Mouse (Mus musculus): ENCODE data around the gene Scgb2a2. TPM values are rescaled to one million over a fixed set of nuclear protein-coding genes. Genes with fewer than 3 reads are reported as not detected.
"Not testable (repeated sequence)": the region's sequence is repeated elsewhere in the genome, so short reads cannot be mapped to it uniquely, and the experiment has no call there.

The Scgb2a2 gene
- polyA plus RNA-seq (2015; fragmentation: Nextera tagmentation; extraction: Ambion mirVana): not detected in 2 replicates

DNA sequence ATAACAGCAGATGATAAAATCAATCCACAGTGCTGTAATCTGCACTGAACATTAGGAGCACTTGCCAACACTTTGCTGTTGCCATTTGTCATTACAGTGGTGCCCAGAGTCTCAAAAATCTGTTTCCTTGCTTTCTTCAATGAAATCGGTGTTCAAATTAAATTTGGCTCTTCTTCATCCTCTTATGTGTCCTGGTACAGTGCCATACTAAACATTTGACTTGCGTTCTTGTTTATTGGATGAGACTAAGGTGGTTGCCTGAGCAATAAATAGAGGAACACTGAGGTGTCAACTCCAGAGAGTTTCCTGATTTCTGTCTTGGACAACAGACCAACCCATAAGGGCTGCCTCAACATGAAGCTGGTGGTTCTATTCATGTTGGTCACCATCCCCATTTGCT, at the start of gene Scgb2a2:
TSS of gene Scgb2a2 (plus strand) at position 301 of the 400 bp plus-strand sequence.
- ATAC-seq (ENCODE audit: low read depth): no peak
- H3K27me3 ChIP-seq: no peaks in the 10 kb centered on the region

DNA sequence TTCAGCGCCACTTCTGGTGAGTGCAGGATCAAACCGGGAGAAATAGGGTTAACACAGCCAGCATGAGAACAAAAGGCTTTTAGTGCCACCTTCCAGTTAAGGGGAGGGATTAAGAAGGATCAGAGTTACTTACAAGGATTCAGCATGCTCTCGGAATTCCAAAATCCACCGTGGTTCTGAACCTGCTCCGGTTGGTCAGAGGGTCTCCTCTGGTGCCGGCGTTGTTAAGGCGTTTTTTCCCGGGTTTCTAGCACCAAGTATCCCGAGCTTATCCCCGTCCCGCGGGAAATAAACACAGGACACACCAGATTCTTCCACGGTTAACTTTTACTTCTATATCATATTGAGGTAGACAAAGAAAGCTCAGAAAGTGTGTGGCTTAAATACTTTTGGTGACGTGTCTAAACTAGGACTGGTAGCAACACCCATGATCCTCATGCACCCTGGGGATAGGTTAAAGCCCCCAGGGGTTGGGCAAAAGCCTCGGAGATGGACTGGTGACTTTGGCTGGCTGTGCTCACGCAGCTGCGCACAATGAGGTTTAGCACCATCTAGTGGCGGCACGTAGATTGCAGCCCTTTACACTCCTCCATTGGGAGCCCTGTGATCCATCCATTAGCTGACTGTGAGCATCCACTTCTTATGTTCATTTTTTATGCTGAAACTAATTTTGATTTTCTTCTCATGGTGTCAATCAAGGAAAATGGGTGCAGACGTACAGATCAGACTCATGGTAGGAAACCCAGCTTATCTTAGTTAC, 10.6 kb upstream of the Scgb2a2 start:
- H3K27ac ChIP-seq (replicated peaks); H3K36me3 ChIP-seq; H3K9me3 ChIP-seq; H3K4me1 ChIP-seq (replicated peaks); H3K27me3 ChIP-seq; H3K9ac ChIP-seq: not testable (repeated sequence)
- Histone ChIP-seq H3K4me2 (peak overlapping the region; percentile 42), H3K4me3 (peak overlapping the region; percentile 35)
- ATAC-seq (ENCODE audit: low read depth): peak; percentile 98
- 15% methylated on average over 19 of the region's 21 CpGs for WGBS

More for the DNA sequence above, at the start of gene Scgb2a2:
- no peaks in the 10 kb centered on the region for H3K9me3 ChIP-seq
- H3K9ac ChIP-seq: no peak within 1 kb of the TSS
- WGBS: 80% methylated on average over 2 of the region's 2 CpGs
- no peaks in the 10 kb centered on the region for H3K4me1 ChIP-seq (replicated peaks)
- H3K36me3 ChIP-seq: no peaks in the 10 kb centered on the region
- H3K27ac ChIP-seq (replicated peaks): no peak within 1 kb of the TSS
- no peak within 1 kb of the TSS for H3K4me3 ChIP-seq
- H3K4me2 ChIP-seq: no peak within 1 kb of the TSS

DNA sequence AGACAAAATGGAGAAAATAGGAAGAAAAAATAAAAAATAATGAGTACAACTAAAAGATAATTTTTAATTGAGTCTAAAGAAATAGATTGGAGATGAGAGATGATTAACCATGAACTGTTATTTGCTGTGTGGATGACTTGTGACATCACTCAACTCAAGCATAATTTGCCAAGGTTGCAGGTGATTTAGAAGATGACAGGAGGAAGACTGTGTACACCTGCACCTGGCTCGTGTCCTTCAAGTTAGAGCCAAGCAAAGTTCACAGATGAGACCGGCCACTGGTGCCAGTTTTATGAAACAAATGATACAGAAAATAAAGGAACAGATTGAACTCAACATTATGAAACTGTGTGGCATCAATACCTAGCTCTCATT, 10.0 kb upstream of the Scgb2a2 start:
- Histone ChIP-seq H3K9me3 (no peaks in the 10 kb centered on the region), H3K36me3 (no peaks in the 10 kb centered on the region), H3K9ac (no peak overlapping the region), H3K4me1 (replicated peaks) (no peaks in the 10 kb centered on the region), H3K4me3 (no peak overlapping the region), H3K4me2 (no peak overlapping the region), H3K27me3 (no peaks in the 10 kb centered on the region), H3K27ac (replicated peaks) (no peak overlapping the region)
- peak; percentile 84 for ATAC-seq (ENCODE audit: low read depth)
- WGBS: 60% methylated on average over 2 of the region's 2 CpGs

DNA sequence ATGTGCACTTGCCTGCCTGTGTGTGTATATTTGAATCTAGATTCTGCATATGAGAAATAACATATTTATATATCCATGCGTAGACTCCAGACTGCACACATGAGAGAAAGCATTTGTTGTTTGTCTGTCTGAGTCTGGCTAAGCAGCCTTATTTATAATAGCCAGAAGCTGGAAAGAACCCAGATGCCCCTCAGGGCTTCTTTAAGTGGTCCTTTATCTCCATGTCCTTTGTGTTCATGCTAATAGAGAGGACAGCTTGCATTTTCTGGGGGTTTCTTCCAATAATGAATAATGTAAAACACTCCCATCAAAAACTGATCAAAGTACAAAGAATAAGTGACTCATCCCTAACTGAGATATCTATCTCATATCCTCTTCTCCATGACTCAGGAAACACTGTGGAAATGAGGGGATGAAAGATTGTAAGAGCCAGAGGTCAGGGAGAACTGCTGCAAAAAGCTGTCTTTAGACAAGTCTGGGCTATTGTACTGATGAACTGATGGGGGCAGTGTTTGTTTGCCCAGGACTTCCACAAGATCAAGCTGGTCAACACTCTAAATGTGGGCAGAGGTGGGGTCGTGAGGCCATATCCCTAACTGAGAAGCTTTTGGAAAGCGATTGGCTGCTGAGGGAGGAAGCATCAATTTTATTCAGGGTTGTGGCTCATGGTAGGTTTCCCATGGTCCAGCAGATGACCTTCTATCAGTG, 2.2 kb downstream of the Scgb2a2 start:
- not testable (repeated sequence) for H3K4me2 ChIP-seq; H3K4me1 ChIP-seq (replicated peaks); H3K9ac ChIP-seq; H3K27me3 ChIP-seq; H3K9me3 ChIP-seq; H3K36me3 ChIP-seq; H3K4me3 ChIP-seq; H3K27ac ChIP-seq (replicated peaks); ATAC-seq (ENCODE audit: low read depth)
- 61% methylated on average over 3 of the region's 3 CpGs for WGBS

DNA sequence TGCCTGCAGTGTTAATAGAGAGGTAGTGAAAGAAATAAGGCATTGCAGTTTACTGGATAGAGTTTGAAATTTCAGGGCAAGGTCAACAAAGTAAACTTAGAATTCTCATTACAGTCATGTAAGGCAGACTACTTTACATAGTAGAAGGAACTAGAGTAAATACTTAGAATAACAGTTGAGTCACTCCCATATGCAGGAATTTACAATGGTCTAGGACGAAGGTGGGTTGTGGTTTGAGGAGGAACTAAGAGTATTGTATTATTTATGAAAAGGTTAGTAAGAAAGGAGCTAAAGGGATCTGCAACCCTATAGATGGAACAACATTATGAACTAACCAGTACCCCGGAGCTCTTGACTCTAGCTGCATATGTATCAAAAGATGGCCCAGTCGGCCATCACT, 13.5 kb downstream of the Scgb2a2 start:
- H3K4me2 ChIP-seq; H3K9ac ChIP-seq; H3K4me1 ChIP-seq (replicated peaks); H3K9me3 ChIP-seq; ATAC-seq (ENCODE audit: low read depth); H3K27me3 ChIP-seq; H3K27ac ChIP-seq (replicated peaks); H3K4me3 ChIP-seq; H3K36me3 ChIP-seq: not testable (repeated sequence)
- 70% methylated on average over 3 of the region's 3 CpGs for WGBS

DNA sequence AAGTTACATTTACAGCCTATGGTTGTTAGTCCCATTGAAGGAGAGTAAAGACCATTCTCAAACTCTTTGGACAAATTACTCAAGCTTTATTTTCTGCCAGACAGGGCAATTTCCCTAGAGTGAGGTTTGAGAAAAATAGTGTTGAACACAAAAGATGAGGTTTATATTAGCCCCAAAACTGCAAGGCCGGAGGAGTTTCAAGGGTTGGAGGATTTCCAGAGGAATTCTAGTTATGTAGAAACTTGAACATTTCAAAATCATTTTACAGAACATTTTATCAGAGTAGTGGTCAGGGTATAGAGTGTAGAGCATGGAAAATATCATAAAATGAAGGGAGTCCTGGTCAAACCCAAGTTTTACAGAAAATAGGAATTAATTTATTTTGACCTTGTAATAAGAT, 17.5 kb downstream of the Scgb2a2 start:
- WGBS: 21% methylated on average over 1 of the region's 1 CpGs
- no peak for ATAC-seq (ENCODE audit: low read depth)
- H3K9ac ChIP-seq: no peak overlapping the region
- no peaks in the 10 kb centered on the region for H3K36me3 ChIP-seq
- H3K27ac ChIP-seq (replicated peaks): no peak overlapping the region
- no peak overlapping the region for H3K4me3 ChIP-seq
- H3K27me3 ChIP-seq: no peaks in the 10 kb centered on the region
- H3K4me1 ChIP-seq (replicated peaks): no peaks in the 10 kb centered on the region
- H3K4me2 ChIP-seq: no peak overlapping the region
- no peaks in the 10 kb centered on the region for H3K9me3 ChIP-seq

DNA sequence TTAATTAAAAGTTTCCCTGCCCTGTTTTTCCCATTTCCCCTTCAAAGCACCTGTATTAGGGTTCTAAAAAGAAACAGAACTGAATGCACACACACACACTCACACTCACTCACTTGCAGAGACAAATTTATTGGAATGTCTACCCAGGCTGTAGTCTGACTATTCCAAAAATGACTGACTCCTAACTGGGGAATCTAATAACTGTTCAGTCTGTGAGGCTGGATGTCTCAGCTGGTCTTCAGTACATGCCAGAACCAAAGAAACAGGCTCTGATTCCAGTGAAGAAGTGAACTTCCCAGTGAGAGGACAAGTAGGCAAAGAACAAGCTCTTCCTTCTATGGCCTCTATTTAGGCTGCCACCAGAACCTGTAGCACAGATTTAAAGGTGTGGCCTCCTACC, 18.1 kb downstream of the Scgb2a2 start:
- no peak overlapping the region for H3K4me2 ChIP-seq
- no peaks in the 10 kb centered on the region for H3K36me3 ChIP-seq
- H3K27me3 ChIP-seq: no peaks in the 10 kb centered on the region
- H3K4me1 ChIP-seq (replicated peaks): no peaks in the 10 kb centered on the region
- ATAC-seq (ENCODE audit: low read depth): no peak
- no peak overlapping the region for H3K27ac ChIP-seq (replicated peaks)
- H3K9ac ChIP-seq: no peak overlapping the region
- H3K4me3 ChIP-seq: no peak overlapping the region
- no peaks in the 10 kb centered on the region for H3K9me3 ChIP-seq

DNA sequence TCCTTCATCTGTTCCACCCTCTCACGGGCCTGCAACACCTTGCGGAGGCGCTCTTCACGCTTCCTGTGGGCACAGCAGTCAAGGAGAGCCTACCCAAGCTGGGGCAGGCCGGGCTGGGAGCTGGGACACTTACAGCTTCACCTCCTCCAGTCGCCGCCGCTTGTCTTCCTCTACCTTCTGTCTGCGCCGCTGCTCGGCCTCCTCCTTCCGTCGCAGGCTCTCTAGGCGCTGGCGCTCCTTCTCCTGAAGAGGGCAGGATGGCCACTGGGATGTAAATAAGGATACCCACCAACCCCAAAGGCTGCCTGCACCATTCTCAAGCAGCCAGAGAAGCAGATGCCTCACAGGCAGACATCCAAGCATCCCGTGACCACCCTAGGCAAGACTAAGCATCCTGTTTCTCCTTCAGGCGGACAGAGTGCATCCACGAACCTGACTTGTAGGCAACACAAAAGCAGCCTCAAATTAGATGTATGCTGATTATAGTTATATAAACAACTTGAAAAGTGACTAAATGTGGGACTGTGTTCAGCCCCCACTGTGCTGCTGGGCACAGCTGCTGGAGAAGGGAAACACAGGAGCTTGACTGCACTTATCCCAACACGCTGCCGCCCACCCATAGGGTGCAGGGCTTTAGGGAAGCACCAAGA, 30.9 kb downstream of the Scgb2a2 start:
- no peak overlapping the region for H3K9ac ChIP-seq
- H3K4me3 ChIP-seq: no peak overlapping the region
- no peak overlapping the region for H3K4me2 ChIP-seq
- H3K27me3 ChIP-seq: no peaks in the 10 kb centered on the region
- no peaks in the 10 kb centered on the region for H3K9me3 ChIP-seq
- H3K36me3 ChIP-seq: peaks cover 87% of the 10 kb centered on the region
- no peak overlapping the region for H3K27ac ChIP-seq (replicated peaks)
- WGBS: 96% methylated on average over 20 of the region's 20 CpGs
- no peak for ATAC-seq (ENCODE audit: low read depth)
- no peaks in the 10 kb centered on the region for H3K4me1 ChIP-seq (replicated peaks)

DNA sequence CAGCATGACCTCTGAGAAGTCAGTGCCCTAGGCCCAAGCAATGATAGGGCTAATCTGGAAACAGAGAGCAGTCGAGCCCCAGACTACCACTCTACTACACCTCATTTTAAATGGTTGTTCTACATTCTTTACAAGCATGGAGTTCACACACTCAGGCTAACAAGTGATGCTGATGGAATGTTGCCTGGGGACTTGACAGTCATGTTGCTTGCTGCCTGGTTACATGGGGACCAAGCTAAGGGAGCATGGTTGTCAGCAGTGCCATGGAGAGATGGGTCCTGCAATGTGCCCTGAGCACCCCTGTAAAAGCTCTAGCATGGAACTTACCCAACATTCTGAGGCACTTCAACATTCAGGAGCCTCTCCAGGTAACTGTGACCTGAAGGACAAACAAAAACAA, 39.0 kb downstream of the Scgb2a2 start:
- no peak for ATAC-seq (ENCODE audit: low read depth)
- H3K4me3 ChIP-seq: no peak overlapping the region
- H3K27me3 ChIP-seq: no peaks in the 10 kb centered on the region
- H3K4me2 ChIP-seq: no peak overlapping the region
- no peaks in the 10 kb centered on the region for H3K9me3 ChIP-seq
- H3K36me3 ChIP-seq: peaks cover 68% of the 10 kb centered on the region
- no peak overlapping the region for H3K9ac ChIP-seq
- no peak overlapping the region for H3K27ac ChIP-seq (replicated peaks)
- no peaks in the 10 kb centered on the region for H3K4me1 ChIP-seq (replicated peaks)
- 90% methylated on average over 1 of the region's 1 CpGs for WGBS

DNA sequence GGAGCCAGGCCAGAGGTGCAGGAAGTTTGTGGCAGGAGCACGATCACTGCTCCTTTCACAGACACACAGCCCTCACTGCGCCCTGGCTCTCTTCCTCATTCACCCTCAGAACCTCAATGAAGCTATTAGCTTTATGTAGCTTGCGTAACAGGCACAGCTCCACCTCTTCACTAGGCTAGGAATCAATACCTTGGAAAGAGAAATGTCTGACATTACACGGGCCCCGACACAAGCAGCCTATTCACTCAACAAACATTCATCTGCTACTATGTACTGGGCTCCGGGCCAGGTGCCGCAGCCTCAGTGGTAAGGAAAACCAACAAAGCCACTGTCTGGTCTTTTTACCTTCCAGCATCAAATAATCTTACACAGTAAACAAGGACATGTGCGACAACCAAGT, 39.4 kb downstream of the Scgb2a2 start:
- Histone ChIP-seq H3K27me3 (no peaks in the 10 kb centered on the region), H3K4me1 (replicated peaks) (no peaks in the 10 kb centered on the region), H3K4me3 (no peak overlapping the region), H3K4me2 (no peak overlapping the region), H3K9me3 (no peaks in the 10 kb centered on the region), H3K36me3 (peaks cover 66% of the 10 kb centered on the region), H3K27ac (replicated peaks) (no peak overlapping the region), H3K9ac (no peak overlapping the region)
- no peak for ATAC-seq (ENCODE audit: low read depth)
- WGBS: 83% methylated on average over 8 of the region's 8 CpGs

DNA sequence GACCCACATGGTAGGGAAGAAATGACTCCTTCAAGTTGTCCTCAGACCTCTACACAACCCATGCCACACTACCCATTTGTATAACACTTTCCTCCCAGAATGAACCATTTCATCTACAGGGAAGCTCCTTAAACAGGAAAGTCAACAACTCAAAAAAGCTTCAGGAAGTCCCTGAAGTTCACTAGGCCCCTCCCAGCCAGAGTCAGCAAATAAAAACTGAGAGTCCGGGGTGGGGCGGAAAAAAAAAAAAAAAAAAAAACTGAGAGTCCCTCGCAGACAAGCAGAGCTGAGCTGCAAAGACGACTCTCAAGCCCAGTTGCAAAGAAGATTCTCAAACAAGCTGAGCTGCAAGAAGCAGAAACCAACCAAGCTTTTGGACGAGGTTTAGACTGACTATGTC, 48.7 kb downstream of the Scgb2a2 start:
- H3K27me3 ChIP-seq: no peaks in the 10 kb centered on the region
- H3K4me2 ChIP-seq: no peak overlapping the region
- H3K4me1 ChIP-seq (replicated peaks): peaks cover 32% of the 10 kb centered on the region
- no peak overlapping the region for H3K9ac ChIP-seq
- H3K27ac ChIP-seq (replicated peaks): no peak overlapping the region
- no peak overlapping the region for H3K4me3 ChIP-seq
- ATAC-seq (ENCODE audit: low read depth): no peak
- peaks cover 38% of the 10 kb centered on the region for H3K36me3 ChIP-seq
- WGBS: 81% methylated on average over 5 of the region's 5 CpGs
- H3K9me3 ChIP-seq: no peaks in the 10 kb centered on the region

DNA sequence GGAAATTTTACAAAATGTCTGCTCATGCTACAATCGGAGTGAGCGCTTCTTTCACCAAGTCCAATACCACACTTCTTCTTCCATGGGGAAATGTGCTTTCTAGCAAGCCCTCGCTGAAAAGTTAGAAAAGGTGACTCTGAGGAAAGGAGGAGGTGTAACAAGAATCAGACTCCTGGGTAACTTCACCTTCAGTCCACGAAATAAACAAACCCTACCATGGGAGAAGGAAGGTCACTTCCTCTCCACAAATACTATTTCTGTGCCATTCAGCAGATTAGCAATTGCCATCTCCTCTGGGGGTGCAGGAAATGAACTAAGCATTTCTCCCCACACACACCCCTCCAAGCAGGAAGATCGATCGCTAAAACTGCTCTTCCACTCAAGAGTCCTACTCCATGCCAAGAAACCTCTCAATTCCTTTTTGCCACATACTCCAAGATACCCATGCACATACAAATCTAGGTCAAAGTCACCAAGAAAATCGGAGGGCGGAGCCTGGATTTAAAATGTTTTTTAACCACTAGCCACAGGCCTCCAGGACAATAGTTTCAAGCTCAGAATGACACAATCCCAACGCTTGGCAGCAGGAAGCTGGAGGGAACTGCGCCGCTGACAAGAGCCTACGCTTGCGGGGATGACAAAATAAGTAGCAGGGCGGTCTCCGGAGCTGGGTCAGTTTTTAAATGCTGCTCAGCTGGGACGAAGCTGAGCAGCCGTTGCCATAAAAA, 51.1 kb downstream of the Scgb2a2 start:
- H3K4me2 ChIP-seq: peak overlapping the region; percentile 95
- 11% methylated on average over 17 of the region's 17 CpGs for WGBS
- no peak for ATAC-seq (ENCODE audit: low read depth)
- H3K36me3 ChIP-seq: peaks cover 18% of the 10 kb centered on the region
- peak overlapping the region; percentile 85 for H3K4me3 ChIP-seq
- H3K4me1 ChIP-seq (replicated peaks): peaks cover 32% of the 10 kb centered on the region
- H3K9ac ChIP-seq: peak overlapping the region; percentile 82
- no peaks in the 10 kb centered on the region for H3K27me3 ChIP-seq
- H3K9me3 ChIP-seq: no peaks in the 10 kb centered on the region
- peak overlapping the region; percentile 50; the same call in 1 of the 2 replicates for H3K27ac ChIP-seq (replicated peaks)
